Mouse (Mus musculus): ENCODE results near the gene S100a3.

DNA sequence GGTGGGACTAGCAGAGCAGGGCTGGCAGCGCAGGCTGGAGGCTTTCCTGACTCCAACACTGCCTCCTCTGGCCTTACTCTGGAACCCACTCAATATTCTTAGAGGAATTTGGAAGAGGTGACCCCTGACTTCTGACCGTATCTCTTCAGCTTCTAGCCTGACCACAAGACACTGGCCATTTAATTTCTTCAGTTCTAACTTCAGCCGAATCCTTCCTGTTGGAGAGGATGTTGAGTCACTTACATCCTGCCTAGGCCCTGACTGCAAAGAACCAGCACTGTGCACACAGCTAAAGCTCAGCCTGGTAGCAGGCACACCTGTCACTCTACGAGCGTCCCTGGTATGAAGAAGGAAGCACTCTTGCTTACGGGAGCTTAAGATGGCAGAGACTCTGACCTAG lies 29.0 kb downstream of the S100a3 start:
- TF ChIP-seq POLR2A (IDR thresholded peaks at IDR 0.05; ENCODE audit: low read depth, low read length) (no peak), CTCF (conservative IDR thresholded peaks at IDR 0.05; ENCODE audit: insufficient read depth, insufficient read length, low read depth, low read length) (no peak)

Measured in kidney, adult 2 months (tissue).